Mouse (Mus musculus): ENCODE data around the gene Set. TPM values are rescaled to one million over a fixed set of nuclear protein-coding genes. Genes with fewer than 3 reads are reported as not detected.

Gene Set
- polyA plus RNA-seq, 1 experiment from 2014 or later = 754 TPM

DNA sequence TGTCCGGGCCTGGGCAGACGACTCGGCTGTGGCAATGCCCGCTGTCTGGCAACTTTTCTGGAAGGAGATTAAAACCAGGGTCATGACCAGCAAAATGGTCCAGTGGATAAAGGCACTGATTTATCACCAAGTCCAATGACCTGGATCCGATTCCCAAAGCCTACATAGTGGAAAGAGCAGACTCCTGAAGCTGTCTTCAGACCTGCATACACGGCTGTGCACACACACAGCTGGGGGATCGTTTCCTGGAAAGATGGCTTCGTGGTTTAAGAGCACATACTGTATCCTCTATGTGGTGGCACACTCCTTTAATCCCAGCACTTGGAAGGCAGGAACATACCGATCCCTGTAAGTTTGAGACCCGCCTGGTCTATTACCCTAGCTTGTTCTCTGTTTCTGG is 18.8 kb upstream of the Set start:
- 95% methylated on average over 10 of the region's 10 CpGs for WGBS
- Histone ChIP-seq H3K27me3 (ENCODE audit: control insufficient read depth, insufficient read depth, low read length) (no peaks in the 10 kb centered on the region), H3K4me3 (ENCODE audit: low read depth, low read length) (no peak overlapping the region), H3K4me1 (ENCODE audit: control insufficient read depth, insufficient read depth, low read length) (no peaks in the 10 kb centered on the region), H3K9ac (ENCODE audit: low read length) (no peak overlapping the region), H3K27ac (ENCODE audit: low read depth, low read length) (no peak overlapping the region), H3K9me3 (ENCODE audit: control insufficient read depth, low read length) (no peaks in the 10 kb centered on the region), H3K36me3 (ENCODE audit: control insufficient read depth, insufficient read depth, low read length) (peaks cover 2% of the 10 kb centered on the region; the same call in 1 of the 2 replicates), H3K4me2 (no peak overlapping the region)
- DNase-seq (ENCODE audit: low spot score, missing footprints) (no peak), ATAC-seq (ENCODE audit: low FRiP score) (no peak)

DNA sequence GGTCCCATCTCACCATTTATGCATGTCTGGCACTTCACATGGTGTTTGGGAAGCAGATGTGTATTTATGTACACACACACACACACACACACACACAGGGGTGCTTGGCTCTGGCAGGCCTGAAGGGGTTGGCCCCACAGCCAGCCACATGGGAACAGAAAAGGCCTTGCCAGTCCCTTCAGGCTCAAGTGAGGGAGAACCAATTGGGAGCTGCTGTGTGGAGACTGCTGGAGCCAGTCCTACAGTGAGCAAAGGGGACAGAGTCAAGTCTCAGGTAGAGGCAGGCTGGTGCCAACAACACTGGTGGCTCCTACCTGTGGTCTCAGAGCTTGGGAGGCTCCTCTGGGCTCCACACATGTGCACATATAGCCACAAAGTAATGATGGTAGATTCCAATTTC is 17.5 kb upstream of the Set start:
- Histone ChIP-seq H3K4me2 (no peak overlapping the region), H3K4me1 (ENCODE audit: control insufficient read depth, insufficient read depth, low read length) (no peaks in the 10 kb centered on the region), H3K27ac (ENCODE audit: low read depth, low read length) (no peak overlapping the region), H3K4me3 (ENCODE audit: low read depth, low read length) (no peak overlapping the region), H3K36me3 (ENCODE audit: control insufficient read depth, insufficient read depth, low read length) (peaks cover 2% of the 10 kb centered on the region; the same call in 1 of the 2 replicates), H3K9ac (ENCODE audit: low read length) (no peak overlapping the region), H3K9me3 (ENCODE audit: control insufficient read depth, low read length) (no peaks in the 10 kb centered on the region), H3K27me3 (ENCODE audit: control insufficient read depth, insufficient read depth, low read length) (no peaks in the 10 kb centered on the region)
- no peak for ATAC-seq (ENCODE audit: low FRiP score)
- DNase-seq (ENCODE audit: low spot score, missing footprints) = no peak

DNA sequence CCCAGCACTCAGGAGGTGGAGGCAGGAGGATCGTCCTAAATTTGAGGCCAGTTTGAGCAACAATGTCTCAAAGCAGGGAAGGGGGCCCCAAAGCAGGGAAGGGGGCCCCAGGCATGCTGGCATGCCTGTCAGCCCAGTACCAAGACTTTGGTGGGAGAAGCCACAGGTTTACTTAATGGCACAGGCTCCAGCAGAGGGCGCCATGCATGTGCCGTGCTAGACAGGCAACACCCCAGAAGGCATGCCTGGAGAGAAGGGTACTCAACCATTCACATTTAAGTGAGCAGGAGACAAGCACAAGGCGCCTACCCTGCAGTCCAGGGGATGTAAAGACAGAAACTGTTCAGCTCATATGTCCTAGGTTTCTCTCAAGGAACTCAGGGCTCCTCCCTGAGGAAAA is 14.7 kb upstream of the Set start:
- Histone ChIP-seq H3K4me1 (ENCODE audit: control insufficient read depth, insufficient read depth, low read length) (no peaks in the 10 kb centered on the region), H3K27ac (ENCODE audit: low read depth, low read length) (no peak overlapping the region), H3K27me3 (ENCODE audit: control insufficient read depth, insufficient read depth, low read length) (no peaks in the 10 kb centered on the region), H3K9ac (ENCODE audit: low read length) (no peak overlapping the region), H3K36me3 (ENCODE audit: control insufficient read depth, insufficient read depth, low read length) (no peaks in the 10 kb centered on the region), H3K4me3 (ENCODE audit: low read depth, low read length) (no peak overlapping the region), H3K4me2 (no peak overlapping the region), H3K9me3 (ENCODE audit: control insufficient read depth, low read length) (no peaks in the 10 kb centered on the region)
- WGBS = 10% methylated on average over 4 of the region's 4 CpGs
- peak; percentile 93 for DNase-seq (ENCODE audit: low spot score, missing footprints)
- ATAC-seq (ENCODE audit: low FRiP score) = peak; percentile 50; the same call in 1 of the 2 replicates

DNA sequence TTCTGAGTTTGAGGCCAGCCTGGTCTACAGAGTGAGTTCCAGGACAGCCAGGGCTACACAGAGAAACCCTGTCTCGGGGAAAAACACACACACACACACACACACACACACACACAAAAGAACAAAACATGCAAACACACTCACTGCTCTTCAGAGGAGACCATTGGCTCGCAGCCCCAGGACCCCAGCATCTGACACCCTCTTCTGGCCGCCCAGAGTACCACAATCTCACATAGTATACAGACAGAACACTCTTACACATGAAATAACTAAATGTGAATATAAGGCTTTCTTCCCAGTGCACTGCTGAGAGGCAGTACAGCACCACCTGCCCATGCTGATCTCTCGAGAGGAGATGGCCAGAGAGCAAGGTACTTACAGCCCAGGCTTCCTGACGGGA is 12.6 kb upstream of the Set start:
- no peak for ATAC-seq (ENCODE audit: low FRiP score)

DNA sequence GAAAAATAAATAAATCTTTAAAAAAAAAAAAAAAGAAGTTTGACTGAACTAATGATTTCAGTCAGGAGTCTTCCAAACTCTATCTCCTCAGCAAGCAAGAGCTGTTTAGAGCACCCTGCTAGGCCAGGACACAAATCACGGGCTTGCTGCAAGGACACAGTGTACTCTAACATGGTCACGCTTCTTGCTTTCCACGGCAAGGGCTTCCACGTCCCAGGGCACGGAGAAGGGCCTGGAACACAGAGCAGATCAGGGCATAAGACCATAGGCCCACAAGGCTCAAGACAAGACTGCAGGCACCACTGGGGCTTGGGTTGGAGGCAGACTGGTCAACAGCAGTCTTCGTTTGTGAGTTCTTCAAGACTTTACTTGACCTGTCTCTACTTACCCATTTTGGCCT is 10.1 kb upstream of the Set start:
- Histone ChIP-seq H3K4me2 (no peak overlapping the region), H3K9me3 (ENCODE audit: control insufficient read depth, low read length) (no peaks in the 10 kb centered on the region), H3K9ac (ENCODE audit: low read length) (no peak overlapping the region), H3K4me3 (ENCODE audit: low read depth, low read length) (no peak overlapping the region), H3K4me1 (ENCODE audit: control insufficient read depth, insufficient read depth, low read length) (no peaks in the 10 kb centered on the region), H3K36me3 (ENCODE audit: control insufficient read depth, insufficient read depth, low read length) (no peaks in the 10 kb centered on the region), H3K27ac (ENCODE audit: low read depth, low read length) (no peak overlapping the region), H3K27me3 (ENCODE audit: control insufficient read depth, insufficient read depth, low read length) (no peaks in the 10 kb centered on the region)
- ATAC-seq (ENCODE audit: low FRiP score) (no peak), DNase-seq (ENCODE audit: low spot score, missing footprints) (no peak)
- WGBS = 94% methylated on average over 6 of the region's 6 CpGs

More for the DNA sequence above, 12.6 kb upstream of the Set start:
- Histone ChIP-seq H3K9ac (ENCODE audit: low read length) (no peak overlapping the region), H3K36me3 (ENCODE audit: control insufficient read depth, insufficient read depth, low read length) (no peaks in the 10 kb centered on the region), H3K4me2 (no peak overlapping the region), H3K4me1 (ENCODE audit: control insufficient read depth, insufficient read depth, low read length) (no peaks in the 10 kb centered on the region), H3K4me3 (ENCODE audit: low read depth, low read length) (no peak overlapping the region), H3K27me3 (ENCODE audit: control insufficient read depth, insufficient read depth, low read length) (no peaks in the 10 kb centered on the region), H3K9me3 (ENCODE audit: control insufficient read depth, low read length) (no peaks in the 10 kb centered on the region), H3K27ac (ENCODE audit: low read depth, low read length) (no peak overlapping the region)
- DNase-seq (ENCODE audit: low spot score, missing footprints) = no peak
- 81% methylated on average over 5 of the region's 5 CpGs for WGBS

DNA sequence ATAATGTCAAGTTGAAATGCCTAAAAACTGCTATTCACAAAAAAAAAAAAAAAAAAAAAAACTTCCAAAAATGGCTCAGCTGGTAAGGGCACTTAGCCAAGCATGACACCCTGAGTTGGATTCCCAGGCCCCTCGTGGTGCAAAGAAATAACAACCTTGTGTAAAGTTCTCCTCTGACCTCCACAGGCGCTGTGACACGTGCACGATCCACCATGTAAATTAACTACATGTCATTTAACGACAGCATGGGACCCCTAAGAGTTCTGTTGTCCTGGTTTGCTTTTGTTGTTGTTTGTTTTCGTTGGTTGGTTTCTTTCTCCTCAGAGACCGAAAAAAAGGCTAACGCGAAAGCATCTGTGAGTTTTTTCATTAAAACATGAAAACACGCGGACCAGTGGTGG is 9.1 kb upstream of the Set start:
- Histone ChIP-seq H3K36me3 (ENCODE audit: control insufficient read depth, insufficient read depth, low read length) (no peaks in the 10 kb centered on the region), H3K9ac (ENCODE audit: low read length) (peak overlapping the region; percentile 62), H3K4me1 (ENCODE audit: control insufficient read depth, insufficient read depth, low read length) (no peaks in the 10 kb centered on the region), H3K4me3 (ENCODE audit: low read depth, low read length) (peak overlapping the region; percentile 49), H3K27ac (ENCODE audit: low read depth, low read length) (peak overlapping the region; percentile 73), H3K9me3 (ENCODE audit: control insufficient read depth, low read length) (no peaks in the 10 kb centered on the region), H3K4me2 (peak overlapping the region; percentile 58), H3K27me3 (ENCODE audit: control insufficient read depth, insufficient read depth, low read length) (no peaks in the 10 kb centered on the region)
- no peak for ATAC-seq (ENCODE audit: low FRiP score)
- DNase-seq (ENCODE audit: low spot score, missing footprints) = no peak
- 62% methylated on average over 11 of the region's 11 CpGs for WGBS

DNA sequence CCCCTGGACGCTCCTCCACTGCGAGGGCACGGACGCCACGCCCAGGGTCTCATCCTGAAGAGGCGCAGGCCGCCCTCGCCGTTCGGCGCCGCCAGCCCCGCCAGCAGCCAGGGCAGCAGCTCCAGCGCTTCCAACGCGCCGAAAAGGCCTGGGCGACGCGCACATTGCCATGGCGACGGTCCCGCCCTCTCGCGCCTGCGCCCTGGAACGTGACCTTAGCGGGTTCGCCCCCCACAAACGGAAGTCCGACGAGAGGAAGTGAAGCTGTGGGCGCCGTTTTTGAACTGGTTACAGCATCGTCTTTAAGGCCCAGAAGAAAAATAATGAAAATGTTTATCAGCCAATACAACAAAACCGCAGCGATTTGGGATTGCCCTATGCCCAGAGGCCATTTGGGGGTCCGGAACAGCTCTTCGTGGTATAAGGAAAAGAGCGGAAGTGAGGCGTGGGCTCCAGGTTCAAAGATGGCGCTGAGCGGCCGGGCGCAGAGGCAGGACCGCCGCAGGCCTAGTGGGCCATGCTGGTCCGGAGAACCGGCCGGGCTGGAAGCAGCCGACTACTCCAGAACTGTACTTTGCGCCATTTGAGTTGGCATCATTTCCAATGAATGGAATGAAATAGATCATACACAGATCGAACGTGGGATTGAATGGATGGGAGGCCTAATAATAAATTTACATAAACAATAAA is 8.3 kb upstream of the Set start, which contains the start of gene Wdr34:
TSS of gene Wdr34 (minus strand) at position 183 of the 690 bp plus-strand sequence.
- Histone ChIP-seq H3K27ac (ENCODE audit: low read depth, low read length) (peak within 1 kb of the TSS; percentile 91), H3K9me3 (ENCODE audit: control insufficient read depth, low read length) (no peaks in the 10 kb centered on the region), H3K4me3 (ENCODE audit: low read depth, low read length) (peak within 1 kb of the TSS; percentile 49), H3K36me3 (ENCODE audit: control insufficient read depth, insufficient read depth, low read length) (no peaks in the 10 kb centered on the region), H3K9ac (ENCODE audit: low read length) (peak within 1 kb of the TSS; percentile 77), H3K27me3 (ENCODE audit: control insufficient read depth, insufficient read depth, low read length) (no peaks in the 10 kb centered on the region), H3K4me1 (ENCODE audit: control insufficient read depth, insufficient read depth, low read length) (no peaks in the 10 kb centered on the region), H3K4me2 (peak within 1 kb of the TSS; percentile 58)
- 1% methylated on average over 54 of the region's 54 CpGs for WGBS
- DNase-seq (ENCODE audit: low spot score, missing footprints) = peak; percentile 100
- peak; percentile 95 for ATAC-seq (ENCODE audit: low FRiP score)

DNA sequence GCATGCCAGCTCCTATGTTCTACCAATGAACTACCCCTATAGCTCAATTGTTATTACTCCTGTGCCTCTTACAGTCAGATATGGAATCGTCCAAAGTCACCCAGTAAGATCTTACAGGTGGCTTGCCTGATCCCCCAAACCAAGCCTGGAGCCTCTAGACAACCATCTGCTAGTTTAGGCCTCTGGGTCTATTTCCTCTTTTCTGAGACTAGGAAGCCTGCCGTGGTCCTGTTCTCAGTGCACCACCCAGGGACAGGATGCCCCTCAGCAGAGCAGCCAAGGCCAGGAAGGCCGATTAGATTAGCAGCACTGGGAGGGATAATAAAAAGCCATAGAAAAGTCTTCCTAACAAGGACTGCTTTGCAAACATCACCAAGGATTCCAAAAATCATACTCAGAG is 7.3 kb upstream of the Set start:
- WGBS = 90% methylated on average over 3 of the region's 3 CpGs
- no peaks in the 10 kb centered on the region for H3K9me3 ChIP-seq (ENCODE audit: control insufficient read depth, low read length)
- no peak overlapping the region for H3K4me3 ChIP-seq (ENCODE audit: low read depth, low read length)
- ATAC-seq (ENCODE audit: low FRiP score) = no peak
- no peaks in the 10 kb centered on the region for H3K4me1 ChIP-seq (ENCODE audit: control insufficient read depth, insufficient read depth, low read length)
- peak; percentile 80 for DNase-seq (ENCODE audit: low spot score, missing footprints)
- H3K36me3 ChIP-seq (ENCODE audit: control insufficient read depth, insufficient read depth, low read length) = no peaks in the 10 kb centered on the region
- no peak overlapping the region for H3K4me2 ChIP-seq
- H3K27ac ChIP-seq (ENCODE audit: low read depth, low read length) = no peak overlapping the region
- H3K27me3 ChIP-seq (ENCODE audit: control insufficient read depth, insufficient read depth, low read length) = no peaks in the 10 kb centered on the region
- H3K9ac ChIP-seq (ENCODE audit: low read length) = no peak overlapping the region

DNA sequence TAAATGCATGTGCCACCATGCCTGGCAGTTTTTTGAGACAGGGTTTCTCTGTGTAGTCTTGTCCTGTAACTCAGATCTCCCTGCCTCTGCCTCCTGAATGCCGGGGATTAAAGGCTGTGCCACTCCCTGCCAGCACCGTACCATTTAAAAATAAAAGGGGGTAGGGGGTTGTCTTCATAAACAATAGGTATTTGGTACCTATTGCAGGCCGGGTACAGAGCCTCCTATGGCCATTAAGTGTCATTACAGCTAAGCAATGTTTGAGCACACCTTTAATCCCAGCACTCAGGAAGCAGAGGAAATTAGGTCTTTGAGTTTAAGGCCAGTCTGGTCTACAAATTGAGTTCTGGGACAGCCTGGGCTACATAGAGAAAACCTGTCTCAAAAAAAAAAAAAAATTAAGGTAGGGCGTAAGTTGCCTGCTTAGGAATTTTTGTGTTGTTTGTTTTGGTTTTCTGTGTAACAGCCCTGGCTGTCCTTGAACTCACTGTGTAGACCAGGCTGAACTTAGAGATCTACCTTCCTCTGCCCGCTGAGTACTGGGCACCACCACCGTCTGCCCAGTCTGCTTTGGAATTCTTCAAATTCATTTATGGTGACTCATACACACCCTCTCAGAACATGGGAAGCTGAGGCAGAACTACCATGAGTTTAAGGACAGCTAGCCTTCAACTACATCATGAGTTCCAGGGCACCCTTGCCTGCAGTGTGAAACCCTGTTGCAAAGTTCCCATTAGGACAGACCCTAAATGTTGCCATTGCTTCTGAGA is 5.0 kb upstream of the Set start:
- Histone ChIP-seq H3K36me3 (ENCODE audit: control insufficient read depth, insufficient read depth, low read length) (no peaks in the 10 kb centered on the region), H3K4me1 (ENCODE audit: control insufficient read depth, insufficient read depth, low read length) (no peaks in the 10 kb centered on the region), H3K9me3 (ENCODE audit: control insufficient read depth, low read length) (no peaks in the 10 kb centered on the region), H3K27ac (ENCODE audit: low read depth, low read length) (no peak overlapping the region), H3K9ac (ENCODE audit: low read length) (no peak overlapping the region), H3K4me3 (ENCODE audit: low read depth, low read length) (no peak overlapping the region), H3K4me2 (no peak overlapping the region), H3K27me3 (ENCODE audit: control insufficient read depth, insufficient read depth, low read length) (no peaks in the 10 kb centered on the region)
- DNase-seq (ENCODE audit: low spot score, missing footprints) = peak; percentile 81
- 51% methylated on average over 6 of the region's 6 CpGs for WGBS
- no peak for ATAC-seq (ENCODE audit: low FRiP score)
